Mouse (Mus musculus) erythroblast, embryonic 14.5 days (primary cell): ENCODE results near the gene Lmbrd2.

Experiments
- GATA1 ChIP-seq: IDR thresholded peaks from 2 replicates; pipeline ENCODE4 v1.6.1; 2012; ENCODE audit warnings: low read length, inconsistent platforms, mixed read lengths
- TAL1 ChIP-seq: IDR thresholded peaks from 3 replicates; pipeline ENCODE4 v1.6.1; 2012; ENCODE audit warnings: low read length, inconsistent platforms, mixed read lengths

DNA sequence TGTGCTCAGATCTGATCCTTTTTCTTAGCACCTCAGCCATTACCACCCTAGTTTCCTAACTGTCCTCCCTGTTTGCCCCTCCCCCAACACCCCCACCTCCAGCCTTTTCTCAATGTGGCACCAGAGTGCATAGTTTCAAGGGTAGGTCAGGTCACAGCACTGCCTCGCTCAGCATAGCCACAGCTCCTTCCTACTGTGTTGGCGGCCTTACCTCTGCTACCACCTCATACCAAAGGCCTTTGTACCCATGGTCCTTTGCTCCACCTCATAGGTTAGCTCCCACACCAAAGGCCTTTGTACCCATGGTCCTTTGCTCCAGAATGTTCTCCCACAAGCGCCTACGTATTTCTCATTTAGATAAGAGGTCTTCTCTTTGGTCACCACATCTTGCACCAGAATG lies 21.5 kb upstream of the Lmbrd2 start:
- TF ChIP-seq TAL1 (no peak), GATA1 (no peak)
